Mouse (Mus musculus) left cerebral cortex, adult 8-10 months (tissue): ENCODE results near the gene Olfr1509. TPM values are rescaled to one million over a fixed set of nuclear protein-coding genes. Genes with fewer than 3 reads are reported as not detected.
"Not testable (repeated sequence)": the region's sequence is repeated elsewhere in the genome, so short reads cannot be mapped to it uniquely, and the experiment has no call there.

Source experiments
- DNase-seq, 2 experiments: peaks; one replicate each; pipeline ENCODE4 v3.0.0; 2022; ENCODE audit warnings: low spot score in 2 of 2
- total RNA-seq, 4 experiments: library from RNA; stranded (reverse); gene quantifications; 2 replicates each; pipeline ENCODE4 v1.2.4; 2022

The Olfr1509 gene
- total RNA-seq: not detected

GRCm38 (mm10) chr14:52442690-52443089 is at the start of gene Olfr1509:
Gene Olfr1509, plus strand, starts transcription at chr14:52442990.
- DNase-seq: no peak

- DNase-seq: no peak
These were observed 45.5 kb upstream of the Olfr1509 start, which contains the start of gene Olfr1511 for GRCm38 (mm10) chr14:52397279-52397678. Gene Olfr1511, minus strand, starts transcription at chr14:52397379.

GRCm38 (mm10) chr14:52410142-52410919 is 32.5 kb upstream of the Olfr1509 start:
- DNase-seq: not testable (repeated sequence)

GRCm38 (mm10) chr14:52414273-52414672 is 28.5 kb upstream of the Olfr1509 start, which contains the start of gene Olfr1510:
Gene Olfr1510, minus strand, starts transcription at chr14:52414373.
- no peak for DNase-seq

GRCm38 (mm10) chr14:52427686-52428085 is 15.1 kb upstream of the Olfr1509 start:
- DNase-seq: no peak

DNA sequence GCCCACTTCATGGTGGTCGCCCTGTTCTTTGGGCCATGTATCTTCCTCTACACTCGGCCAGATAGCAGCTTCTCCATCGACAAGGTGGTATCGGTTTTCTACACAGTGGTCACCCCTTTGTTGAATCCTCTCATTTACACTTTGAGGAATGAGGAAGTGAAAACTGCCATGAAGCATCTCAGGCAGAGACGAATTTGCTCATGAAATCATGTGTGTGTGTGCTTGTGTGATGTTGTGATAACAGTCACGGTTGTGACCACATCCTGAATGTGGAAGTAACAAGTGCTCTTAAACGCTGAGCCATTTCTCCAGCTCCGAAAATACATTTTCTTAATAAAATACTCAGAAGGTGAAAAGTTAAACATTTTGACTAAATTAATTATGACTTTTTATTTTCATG is 8.3 kb downstream of the Olfr1509 start:
- no peak for DNase-seq

GRCm38 (mm10) chr14:52461928-52462327 is 19.1 kb downstream of the Olfr1509 start:
- no peak for DNase-seq

DNA sequence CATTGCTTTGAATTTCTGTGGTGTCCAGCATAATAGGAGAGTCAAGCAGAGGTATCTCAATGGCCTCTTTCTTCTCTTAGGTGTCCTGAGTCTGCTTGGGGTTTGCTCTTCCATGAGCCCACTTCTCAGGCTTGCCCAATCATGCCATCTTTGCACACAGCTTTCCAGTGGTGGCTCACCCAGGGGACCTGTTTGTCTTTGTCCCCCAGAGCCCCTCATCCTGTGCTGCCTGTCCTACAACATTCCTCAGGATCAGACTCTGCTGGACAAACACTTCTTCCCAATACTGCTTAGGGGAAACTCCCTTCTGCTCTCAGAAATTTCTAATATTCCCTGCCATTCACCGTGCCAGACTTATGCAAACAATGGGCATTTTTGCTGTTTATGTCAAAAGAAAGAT is 22.9 kb downstream of the Olfr1509 start:
- DNase-seq: no peak

DNA sequence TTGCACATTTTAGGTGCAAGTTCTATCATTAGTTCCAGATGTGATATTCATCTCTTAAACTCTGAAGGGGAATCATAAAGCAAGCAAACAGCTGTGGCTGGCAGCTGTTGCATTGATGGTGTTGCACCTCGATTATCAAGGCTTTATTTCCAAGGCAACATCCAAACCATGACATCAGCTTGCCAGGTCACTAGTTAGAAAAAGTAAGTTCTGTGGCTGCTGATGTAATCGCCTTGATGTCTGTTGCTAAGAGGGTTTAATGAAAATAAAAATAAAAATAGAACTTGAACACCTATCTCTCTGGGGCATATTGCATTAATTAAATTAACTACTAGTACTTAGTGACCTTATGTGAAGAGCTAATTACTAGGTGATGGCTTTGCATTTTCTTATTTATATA is 24.6 kb downstream of the Olfr1509 start, which contains the start of gene Olfr1508:
TSS of gene Olfr1508 (minus strand) at position 101 of the 400 bp plus-strand sequence.
- DNase-seq: no peak

DNA sequence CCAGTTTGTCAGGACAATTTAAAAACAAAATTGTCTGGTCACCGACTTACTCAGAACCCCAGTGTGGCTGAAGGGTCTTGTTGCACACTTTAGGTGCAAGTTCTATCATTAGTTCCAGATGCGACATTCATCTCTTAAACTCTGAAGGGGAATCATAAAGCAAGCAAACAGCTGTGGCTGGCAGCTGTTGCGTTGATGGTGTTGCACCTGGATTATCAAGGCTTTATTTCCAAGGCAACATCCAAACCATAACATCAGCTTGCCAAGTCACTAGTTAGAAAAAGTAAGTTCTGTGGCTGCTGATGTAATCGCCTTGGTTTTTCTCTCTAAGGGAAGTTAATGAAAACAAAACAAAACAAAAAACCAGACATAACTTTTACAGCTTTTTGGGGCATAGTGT is 52.7 kb downstream of the Olfr1509 start, which contains the start of gene Olfr1507:
TSS of gene Olfr1507 (minus strand) at position 234 of the 400 bp plus-strand sequence.
- DNase-seq: no peak

Other genes starting within 250 kb of the Olfr1509 start
- 10 to 100 TPM; 59.0 to 62.8 (median 60.4) TPM for gene Supt16, start 245.6 kb upstream of the Olfr1509 start, total RNA-seq
- gene Chd8, start 185.2 kb upstream of the Olfr1509 start, total RNA-seq: 100 to 1,000 TPM; 103 to 130 (median 111) TPM
- 10 to 100 TPM; 57.5 to 72.6 (median 62.7) TPM for gene Tox4, start 163.8 kb upstream of the Olfr1509 start, total RNA-seq
- gene Rab2b, start 163.4 kb upstream of the Olfr1509 start, total RNA-seq: 10 to 100 TPM; 34.9 to 41.4 (median 38.6) TPM
- 10 to 100 TPM; 30.0 to 35.0 (median 32.4) TPM for gene Mettl3, start 137.9 kb upstream of the Olfr1509 start, total RNA-seq
- gene Sall2, start 114.2 kb upstream of the Olfr1509 start, total RNA-seq: 10 to 100 TPM; 36.6 to 43.7 (median 40.9) TPM
- not detected for gene Olfr1513, start 86.6 kb upstream of the Olfr1509 start, total RNA-seq
- not detected for gene Olfr1512, start 63.8 kb upstream of the Olfr1509 start, total RNA-seq
- not detected for gene Olfr1511, start 45.6 kb upstream of the Olfr1509 start, total RNA-seq
- not detected for gene Olfr1510, start 28.6 kb upstream of the Olfr1509 start, total RNA-seq
- gene Olfr1508, start 24.5 kb downstream of the Olfr1509 start, total RNA-seq: under 1 TPM in 1 of 4 experiments, not detected in 3; 0.08 TPM
- gene Olfr1507, start 52.8 kb downstream of the Olfr1509 start, total RNA-seq: under 1 TPM in 1 of 4 experiments, not detected in 3; 0.98 TPM